Comparison of ENCODE assay signal across 12 mouse cellular contexts in genomic region chr17:5261874-5262605, GRCm38 (mm10).
DNase-seq lines count a peak whose midpoint lies in the region; ATAC-seq and TF ChIP-seq lines count a peak whose summit lies in the region.
"Had no signal": no experiment of that assay in that cellular context is flagged by ENCODE, and none has a peak within 500 bp of the region (broad histone marks: within the 10 kb centered on the region; RNA-seq: fewer than 3 reads in every experiment).

No protein-coding gene starts in this region.

- H3K27ac ChIP-seq in cortical plate, adult 2 months (ENCODE audit: insufficient read depth, low read length), result peak overlapping the region; percentile 87; the same call in 1 of the 2 replicates

- H3K4me1 ChIP-seq in cortical plate, adult 2 months (ENCODE audit: control insufficient read depth, insufficient read depth, low read length), result peaks cover 11% of the 10 kb centered on the region

- ATAC-seq in frontal cortex, adult (ENCODE audit: low TSS enrichment), result peak; percentile 25

- TF ChIP-seq CTCF in cortical plate, adult 2 months (IDR thresholded peaks at IDR 0.05; ENCODE audit: extremely low read depth, insufficient read depth, low read length), result no peak

- TF ChIP-seq POLR2A in cortical plate, adult 2 months (IDR thresholded peaks at IDR 0.05; ENCODE audit: extremely low read depth, insufficient read depth, low read length), result no peak

- H3K4me3 ChIP-seq in cortical plate, adult 2 months (ENCODE audit: insufficient read depth, low read length), result no peak overlapping the region

- DNase-seq in frontal cortex, postnatal 10 days (ENCODE audit: low spot score in 2 of 2), result no peak
- peak; percentile 40 for DNase-seq in kidney, postnatal 10 days
- no peak for DNase-seq in kidney, postnatal 25 days
- peak; percentile 24 for DNase-seq in lung, postnatal 25 days (ENCODE audit: low spot score)
- DNase-seq in right cerebral cortex, postnatal 4 days, result no peak
- no peak for DNase-seq in cerebellum, adult 9-10 months
- DNase-seq: adrenal gland, postnatal 36 days; cerebellum, postnatal 36 days; retina, postnatal 1 day; thymus, adult 2 months had no signal

Comparison
In these comparisons a context has a peak if more than half of its experiments do, and no peak if none do; other contexts are left out.
1. DNase-seq: peak in kidney, postnatal 10 days (single experiment) and lung, postnatal 25 days (single experiment); none in frontal cortex, postnatal 10 days (0 of 2), kidney, postnatal 25 days (0 of 2), right cerebral cortex, postnatal 4 days (single experiment) and cerebellum, adult 9-10 months (single experiment).